Comparison of ENCODE assay signal across 8 mouse cellular contexts in genomic region chr12:3427067-3427889, GRCm38 (mm10). TPM values are rescaled to one million over a fixed set of nuclear protein-coding genes. Genes with fewer than 3 reads are reported as not detected.
A peak's percentile ranks its signal among the peaks of the same experiment; 100 is the strongest.
DNase-seq lines count a peak whose midpoint lies in the region; ATAC-seq lines count a peak whose summit lies in the region.

No protein-coding gene starts in this region.

- intact Hi-C loops in gastrocnemius, postnatal 36 days (cut with DNase I): loop anchor here (5.0 kb wide), 1 partner anchor 60 kb away; the partner anchor contains the start of gene Kif3c
- intact Hi-C loops in left cerebral cortex, postnatal 25 days (cut with DNase I): loop anchor here (2.0 kb wide), 3 partner anchors 62 to 146 kb away; partner anchors contain the start of genes Dtnb, Kif3c and Rab10

- peaks cover 18% of the 10 kb centered on the region; the same call in 1 of the 2 replicates for H3K4me1 ChIP-seq in intestine, embryonic 14.5 days (replicated peaks; ENCODE audit: control insufficient read depth, insufficient read depth, low read length)

- peak overlapping the region; percentile 96 for H3K27ac ChIP-seq in intestine, embryonic 14.5 days (ENCODE audit: low read depth)

- peak; percentile 59 for ATAC-seq in intestine, embryonic 14.5 days (replicated peaks; ENCODE audit: low FRiP score, low TSS enrichment, low read depth)

- WGBS in intestine, embryonic 14.5 days: under 1% methylated on average over 63 of the region's 65 CpGs

- H3K27me3 ChIP-seq in intestine, embryonic 14.5 days (replicated peaks; ENCODE audit: control insufficient read depth, insufficient read depth, low read length): no peaks in the 10 kb centered on the region

- peak overlapping the region; percentile 47 for H3K4me2 ChIP-seq in intestine, embryonic 14.5 days (ENCODE audit: low read length)

- DNase-seq in adrenal gland, adult 8-10 months: peak; percentile 79
- DNase-seq in embryo, embryonic 11.5 days (ENCODE audit: low read depth, low spot score): peak; percentile 42
- peak; percentile 43 to 73 for DNase-seq in gastrocnemius, postnatal 36 days
- peak; percentile 90 for DNase-seq in intestine, embryonic 14.5 days (ENCODE audit: low spot score)
- DNase-seq in left cerebral cortex, postnatal 25 days (ENCODE audit: low spot score in 2 of 2): peak; percentile 80 to 84
- DNase-seq in mesoderm, embryonic 11.5 days (ENCODE audit: low read depth, low spot score): peak; percentile 64
- DNase-seq in right cerebral cortex, postnatal 25 days: peak; percentile 79
- peak; percentile 73 to 74 for DNase-seq in urinary bladder, postnatal 36 days (ENCODE audit: low spot score in 2 of 2)

- no peaks in the 10 kb centered on the region for H3K36me3 ChIP-seq in intestine, embryonic 14.5 days (ENCODE audit: control insufficient read depth, insufficient read depth, low read length)

- H3K9ac ChIP-seq in intestine, embryonic 14.5 days (ENCODE audit: low read length): peak overlapping the region; percentile 93

- H3K4me3 ChIP-seq in intestine, embryonic 14.5 days (ENCODE audit: low read depth, low read length): peak overlapping the region; percentile 95

- no peaks in the 10 kb centered on the region for H3K9me3 ChIP-seq in intestine, embryonic 14.5 days (ENCODE audit: control insufficient read depth, low read length)

RNA-seq across cellular contexts. Expression of gene Asxl2, which starts 0.6 kb away (rescaled TPM):
- total RNA-seq in adrenal gland, adult 8-10 months (2022): 10 to 100 TPM; 38.3 to 62.8 (median 44.5) TPM
- 10 to 100 TPM; 13.8 to 17.4 TPM for total RNA-seq in gastrocnemius, postnatal 36 days (2021)
- 19.7 and 21.5 TPM in 2 replicates for polyA plus RNA-seq in intestine, embryonic 14.5 days (2014; fragmentation: Nextera tagmentation; extraction: Ambion mirVana)
- total RNA-seq in left cerebral cortex, postnatal 25 days (2021): 10 to 100 TPM; 26.2 to 28.8 TPM

Comparison
In these comparisons a context has a peak if more than half of its experiments do, and no peak if none do; other contexts are left out.
1. Peak in every context shown above with its lines: DNase-seq, ATAC-seq, H3K4me3 ChIP-seq and H3K27ac ChIP-seq.